Mouse (Mus musculus) limb, embryonic 15.5 days (tissue): ENCODE results near the gene Os9. TPM values are rescaled to one million over a fixed set of nuclear protein-coding genes. Genes with fewer than 3 reads are reported as not detected.
"Not testable (repeated sequence)": the region's sequence is repeated elsewhere in the genome, so short reads cannot be mapped to it uniquely, and the experiment has no call there.

Experiments
- ATAC-seq: fragments of 200-750 bp; cut with Nextera tagmentation; 2 replicates; pipeline ENCODE4 v1.8.0; 2017; ENCODE audit warnings: low read depth, moderate TSS enrichment; ENCODE audit not compliant: insufficient number of reproducible peaks, low FRiP score, low TSS enrichment
- H3K27ac ChIP-seq: fragments of 300-500 bp; sonication (generic); 2 replicates; pipeline ENCODE4 v1.5.1; 2015; ENCODE audit warnings: moderate library complexity, mild to moderate bottlenecking, inconsistent platforms
- H3K27me3 ChIP-seq: fragments of 300-500 bp; sonication (generic); 2 replicates; pipeline ENCODE4 v1.6.1; 2015; ENCODE audit warnings: inconsistent platforms
- H3K36me3 ChIP-seq: fragments of 300-500 bp; sonication (generic); 2 replicates; pipeline ENCODE4 v1.6.1; 2015; ENCODE audit warnings: inconsistent platforms
- H3K4me1 ChIP-seq: fragments of 300-500 bp; sonication (generic); 2 replicates; pipeline ENCODE4 v1.6.1; 2015; ENCODE audit warnings: inconsistent platforms
- H3K4me2 ChIP-seq: fragments of 300-500 bp; sonication (generic); 2 replicates; pipeline ENCODE4 v1.6.1; 2015; ENCODE audit warnings: mild to moderate bottlenecking, inconsistent platforms
- H3K4me3 ChIP-seq: fragments of 300-500 bp; sonication (generic); 2 replicates; pipeline ENCODE4 v1.5.1; 2015; ENCODE audit warnings: mild to moderate bottlenecking, inconsistent platforms
- H3K9ac ChIP-seq: fragments of 300-500 bp; sonication (generic); 2 replicates; pipeline ENCODE4 v1.6.1; 2015; ENCODE audit warnings: inconsistent platforms
- H3K9me3 ChIP-seq: fragments of 300-500 bp; sonication (generic); 2 replicates; pipeline ENCODE4 v1.6.1; 2016; ENCODE audit warnings: inconsistent platforms
- WGBS: fragments of 180-500 bp; shearing (Covaris S2); methylation state at CpG from one replicate; pipeline ENCODE4 v1.1.7; 2015; 5-methylcytosine and 5-hydroxymethylcytosine counted together
- polyA plus RNA-seq: library from polyadenylated mRNA; unstranded; fragments of >200 nt; fragmentation: Nextera tagmentation; extraction: Ambion mirVana; gene quantifications from 2 replicates; pipeline ENCODE4 v1.2.1, GENCODE M21; 2015

The Os9 gene
- polyA plus RNA-seq, 1 experiment from 2014 or later: 103 TPM

DNA sequence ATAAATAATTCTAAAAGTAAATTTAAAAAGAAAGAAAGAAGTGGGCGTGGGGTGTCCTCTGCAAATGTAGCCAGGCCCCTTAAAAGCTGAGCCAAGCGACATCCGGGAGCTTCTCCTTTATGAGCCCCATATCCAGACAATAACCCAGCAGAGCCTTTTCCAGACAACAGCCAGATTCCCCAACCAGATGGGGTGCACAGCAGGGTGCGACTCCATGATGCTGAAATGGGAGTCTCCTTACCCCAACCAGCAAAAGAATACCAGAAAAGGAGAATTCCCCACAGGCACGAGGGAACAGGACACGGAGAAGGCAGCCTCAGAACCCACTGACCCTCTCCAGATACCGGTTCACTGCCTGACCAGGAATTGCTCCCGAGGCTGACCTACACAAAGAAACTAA, 22.3 kb upstream of the Os9 start:
- Histone ChIP-seq H3K9ac (no peak overlapping the region), H3K36me3 (no peaks in the 10 kb centered on the region), H3K4me2 (no peak overlapping the region), H3K27ac (no peak overlapping the region), H3K4me3 (no peak overlapping the region), H3K9me3 (no peaks in the 10 kb centered on the region), H3K4me1 (no peaks in the 10 kb centered on the region), H3K27me3 (no peaks in the 10 kb centered on the region)
- ATAC-seq: no peak
- 75% methylated on average over 8 of the region's 8 CpGs for WGBS

- H3K27ac ChIP-seq: no peak overlapping the region
- H3K4me2 ChIP-seq: no peak overlapping the region
- no peak overlapping the region for H3K4me3 ChIP-seq
- H3K9ac ChIP-seq: no peak overlapping the region
- H3K27me3 ChIP-seq: no peaks in the 10 kb centered on the region
- ATAC-seq: no peak
- no peaks in the 10 kb centered on the region for H3K36me3 ChIP-seq
- 79% methylated on average over 8 of the region's 8 CpGs for WGBS
- no peaks in the 10 kb centered on the region for H3K4me1 ChIP-seq
- no peaks in the 10 kb centered on the region for H3K9me3 ChIP-seq
Observed at GRCm38 (mm10) chr10:127141500-127141899, 20.6 kb upstream of the Os9 start.

DNA sequence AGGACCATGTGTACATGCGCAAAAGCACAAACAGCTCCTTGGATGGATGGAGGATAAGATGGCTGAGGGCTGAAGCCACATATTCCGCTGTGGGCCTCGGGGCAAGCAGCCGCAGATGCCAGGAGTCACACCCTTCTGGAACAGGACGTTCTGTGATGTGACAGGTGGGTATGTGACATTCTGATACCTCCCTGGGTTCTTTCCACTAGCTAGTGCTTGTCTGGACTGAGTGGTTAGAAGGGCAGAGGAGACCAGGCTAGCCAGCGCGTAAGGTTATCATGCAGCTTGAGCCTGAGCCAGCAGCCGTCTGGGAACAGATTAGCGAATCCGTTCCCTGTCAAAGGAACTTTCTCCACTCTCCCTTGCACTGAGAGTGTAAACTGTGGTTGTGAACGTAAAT, 20.0 kb upstream of the Os9 start:
- Histone ChIP-seq H3K9me3 (no peaks in the 10 kb centered on the region), H3K9ac (no peak overlapping the region), H3K4me1 (no peaks in the 10 kb centered on the region), H3K27ac (no peak overlapping the region), H3K4me3 (no peak overlapping the region), H3K27me3 (no peaks in the 10 kb centered on the region), H3K4me2 (no peak overlapping the region), H3K36me3 (no peaks in the 10 kb centered on the region)
- WGBS: 80% methylated on average over 11 of the region's 11 CpGs
- ATAC-seq: no peak

DNA sequence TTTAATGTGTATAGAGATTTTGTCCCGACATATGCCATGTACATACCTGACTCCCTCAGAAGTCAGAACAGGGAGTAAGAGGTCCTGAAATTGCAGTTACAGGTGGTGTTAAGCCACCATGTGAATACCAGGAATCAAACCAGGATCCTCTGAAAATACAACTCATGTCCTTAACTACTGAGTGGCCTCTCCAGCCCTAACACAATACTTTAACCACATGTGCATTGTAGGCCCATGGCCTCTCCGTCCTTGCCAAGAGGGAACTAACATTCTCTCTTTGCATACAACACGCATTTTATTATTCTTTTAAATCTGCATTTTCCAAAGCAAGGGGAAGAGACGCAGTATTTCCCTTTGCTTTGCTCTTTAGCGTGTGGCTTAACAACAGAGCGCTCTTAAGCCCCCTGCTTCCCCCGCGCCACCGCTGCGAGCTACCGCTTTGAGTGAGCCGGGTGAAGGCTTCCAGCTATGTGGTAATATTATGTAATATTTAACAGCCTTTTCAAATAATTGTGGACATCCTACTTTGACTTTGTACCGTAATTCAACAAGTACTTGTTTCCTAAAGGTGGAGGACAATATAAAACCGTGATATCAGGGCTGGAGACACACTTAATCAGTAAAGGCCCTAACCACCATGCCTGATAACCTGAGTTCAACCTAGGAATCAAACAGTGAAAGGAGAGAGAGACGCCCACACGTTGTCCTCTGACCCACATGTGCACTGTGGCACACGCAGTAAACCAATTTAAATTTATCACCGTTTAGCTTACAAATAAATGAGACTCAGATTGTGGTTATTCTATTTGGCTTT, 17.6 kb upstream of the Os9 start:
- H3K4me2 ChIP-seq: no peak overlapping the region
- no peaks in the 10 kb centered on the region for H3K4me1 ChIP-seq
- H3K36me3 ChIP-seq: no peaks in the 10 kb centered on the region
- ATAC-seq: no peak
- no peaks in the 10 kb centered on the region for H3K9me3 ChIP-seq
- no peak overlapping the region for H3K9ac ChIP-seq
- 79% methylated on average over 18 of the region's 18 CpGs for WGBS
- no peak overlapping the region for H3K4me3 ChIP-seq
- no peak overlapping the region for H3K27ac ChIP-seq
- no peaks in the 10 kb centered on the region for H3K27me3 ChIP-seq

DNA sequence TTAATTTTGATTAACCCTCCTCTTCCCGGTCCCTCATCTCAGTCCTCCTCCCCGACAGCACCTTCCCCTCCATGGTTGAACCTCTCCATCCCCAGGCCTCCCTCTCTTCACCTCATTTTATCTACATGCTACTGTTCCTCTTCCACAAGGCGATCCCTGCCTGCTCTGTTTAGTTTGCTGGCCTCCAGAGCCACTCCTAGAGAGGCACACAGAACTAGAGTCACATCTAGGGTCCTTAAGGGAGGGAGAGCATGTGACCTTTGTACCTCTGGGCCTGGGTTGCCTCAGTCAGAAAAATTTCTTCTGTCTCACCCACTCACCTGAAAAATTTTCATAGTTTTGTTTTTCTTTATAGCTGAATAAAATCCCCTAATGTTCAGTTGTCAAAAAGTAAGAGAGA, 17.0 kb upstream of the Os9 start:
- Histone ChIP-seq H3K4me3 (no peak overlapping the region), H3K9me3 (no peaks in the 10 kb centered on the region), H3K4me2 (no peak overlapping the region), H3K27me3 (no peaks in the 10 kb centered on the region), H3K9ac (no peak overlapping the region), H3K27ac (no peak overlapping the region), H3K4me1 (no peaks in the 10 kb centered on the region), H3K36me3 (no peaks in the 10 kb centered on the region)
- no peak for ATAC-seq
- 91% methylated on average over 3 of the region's 3 CpGs for WGBS

DNA sequence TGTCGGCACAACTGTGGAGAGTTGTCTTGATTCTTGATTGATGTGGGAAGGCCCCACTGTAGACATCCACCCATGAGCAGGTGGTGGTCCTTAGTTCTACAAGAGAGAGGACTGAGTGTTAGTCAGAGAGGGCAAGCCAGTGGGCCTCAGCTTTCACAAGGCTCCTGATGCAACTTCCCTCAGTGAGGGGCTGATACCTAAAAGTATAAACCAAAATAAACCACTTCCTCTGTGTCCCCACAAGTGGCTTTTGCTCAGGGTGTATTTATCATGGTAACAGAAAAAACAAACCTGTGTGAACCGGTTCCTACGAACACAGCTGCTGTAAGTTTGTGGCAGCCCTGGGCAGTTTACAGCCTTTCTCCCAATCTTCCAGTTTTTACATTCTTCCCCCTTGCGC, 15.6 kb upstream of the Os9 start:
- H3K4me3 ChIP-seq: no peak overlapping the region
- H3K36me3 ChIP-seq: no peaks in the 10 kb centered on the region
- no peak for ATAC-seq
- H3K27ac ChIP-seq: no peak overlapping the region
- no peaks in the 10 kb centered on the region for H3K4me1 ChIP-seq
- H3K27me3 ChIP-seq: no peaks in the 10 kb centered on the region
- H3K9me3 ChIP-seq: no peaks in the 10 kb centered on the region
- no peak overlapping the region for H3K9ac ChIP-seq
- 59% methylated on average over 4 of the region's 4 CpGs for WGBS
- no peak overlapping the region for H3K4me2 ChIP-seq

DNA sequence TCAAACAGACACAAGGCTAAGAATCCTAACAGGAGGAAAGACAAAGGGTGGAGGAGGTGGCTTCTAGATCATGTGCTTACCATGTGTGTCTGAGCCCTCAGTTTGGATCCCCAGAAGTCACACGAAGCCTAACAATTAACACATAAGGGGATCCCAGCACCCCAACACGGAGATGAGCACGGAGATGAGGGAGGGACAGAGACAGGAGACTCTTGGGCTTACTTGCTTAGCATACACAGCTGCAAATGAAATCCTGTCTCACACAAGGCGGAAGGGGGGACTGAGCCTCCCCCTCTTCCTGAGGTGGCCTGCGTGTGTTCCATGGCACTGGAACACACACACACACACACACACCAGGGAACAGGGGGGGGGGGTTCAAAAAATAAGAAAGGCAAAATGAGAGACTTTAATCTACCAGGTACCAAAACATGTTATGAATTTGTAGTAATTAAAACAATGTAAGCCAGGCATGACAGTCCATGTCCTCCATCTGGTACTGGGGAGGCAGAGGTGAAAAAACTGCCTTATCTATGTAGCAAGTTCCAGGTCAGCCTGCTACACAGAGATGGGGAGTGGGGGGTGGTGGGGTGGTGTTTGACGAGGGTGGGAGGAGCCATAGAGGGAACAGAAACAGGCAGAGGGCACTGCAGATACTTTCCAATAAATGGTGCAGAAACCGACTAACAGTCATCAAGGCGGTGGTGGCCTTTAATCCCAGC, 14.3 kb upstream of the Os9 start:
- no peaks in the 10 kb centered on the region for H3K4me1 ChIP-seq
- H3K4me2 ChIP-seq: no peak overlapping the region
- 41% methylated on average over 8 of the region's 8 CpGs for WGBS
- no peak overlapping the region for H3K27ac ChIP-seq
- H3K4me3 ChIP-seq: no peak overlapping the region
- H3K9ac ChIP-seq: no peak overlapping the region
- no peaks in the 10 kb centered on the region for H3K36me3 ChIP-seq
- ATAC-seq: no peak
- no peaks in the 10 kb centered on the region for H3K9me3 ChIP-seq
- no peaks in the 10 kb centered on the region for H3K27me3 ChIP-seq

- WGBS: 74% methylated on average over 3 of the region's 3 CpGs
- not testable (repeated sequence) for H3K4me3 ChIP-seq, H3K27me3 ChIP-seq, H3K36me3 ChIP-seq, H3K4me1 ChIP-seq, H3K4me2 ChIP-seq, H3K9me3 ChIP-seq, H3K27ac ChIP-seq, H3K9ac ChIP-seq, ATAC-seq
Observed at GRCm38 (mm10) chr10:127134394-127135035, 13.6 kb upstream of the Os9 start.

- Histone ChIP-seq H3K9ac (no peak overlapping the region), H3K4me2 (no peak overlapping the region), H3K4me1 (no peaks in the 10 kb centered on the region), H3K27me3 (no peaks in the 10 kb centered on the region), H3K36me3 (no peaks in the 10 kb centered on the region), H3K4me3 (no peak overlapping the region), H3K9me3 (no peaks in the 10 kb centered on the region), H3K27ac (no peak overlapping the region)
- 59% methylated on average over 5 of the region's 5 CpGs for WGBS
- no peak for ATAC-seq
Observed at GRCm38 (mm10) chr10:127132469-127132868, 11.5 kb upstream of the Os9 start.

- no peak overlapping the region for H3K4me3 ChIP-seq
- H3K27ac ChIP-seq: no peak overlapping the region
- no peaks in the 10 kb centered on the region for H3K36me3 ChIP-seq
- no peak overlapping the region for H3K9ac ChIP-seq
- 73% methylated on average over 4 of the region's 4 CpGs for WGBS
- H3K4me2 ChIP-seq: no peak overlapping the region
- H3K4me1 ChIP-seq: no peaks in the 10 kb centered on the region
- ATAC-seq: no peak
- H3K9me3 ChIP-seq: no peaks in the 10 kb centered on the region
- H3K27me3 ChIP-seq: no peaks in the 10 kb centered on the region
Observed at GRCm38 (mm10) chr10:127129431-127129830, 8.5 kb upstream of the Os9 start.

GRCm38 (mm10) chr10:127127711-127128279, 6.9 kb upstream of the Os9 start:
- Histone ChIP-seq H3K4me1 (peaks cover 7% of the 10 kb centered on the region), H3K9me3 (no peaks in the 10 kb centered on the region), H3K27ac (no peak overlapping the region), H3K9ac (no peak overlapping the region), H3K4me2 (no peak overlapping the region), H3K36me3 (no peaks in the 10 kb centered on the region), H3K4me3 (no peak overlapping the region), H3K27me3 (no peaks in the 10 kb centered on the region)
- 69% methylated on average over 7 of the region's 7 CpGs for WGBS
- no peak for ATAC-seq

DNA sequence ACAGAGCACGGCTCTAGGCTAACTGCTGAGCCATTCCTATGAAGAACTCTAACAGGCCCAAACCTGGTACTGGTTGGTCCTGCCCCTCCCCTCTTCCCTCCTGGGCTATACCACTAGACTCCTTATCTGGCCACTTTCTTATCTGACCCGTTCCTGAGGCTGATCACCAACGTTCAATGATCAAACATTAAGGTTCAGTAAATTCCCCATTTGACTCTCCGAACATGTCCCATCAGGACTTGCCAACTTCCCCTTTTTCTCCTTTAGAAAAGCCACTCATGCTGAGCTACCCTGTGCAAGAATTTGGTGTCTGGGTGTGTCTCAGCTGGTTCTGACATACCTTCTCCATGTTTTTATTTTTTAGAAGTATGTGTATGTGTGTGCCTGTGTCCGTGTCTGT, 5.6 kb upstream of the Os9 start:
- no peak overlapping the region for H3K4me2 ChIP-seq
- no peak overlapping the region for H3K27ac ChIP-seq
- no peak overlapping the region for H3K9ac ChIP-seq
- no peaks in the 10 kb centered on the region for H3K36me3 ChIP-seq
- no peaks in the 10 kb centered on the region for H3K27me3 ChIP-seq
- ATAC-seq: no peak
- peaks cover 10% of the 10 kb centered on the region for H3K4me1 ChIP-seq
- H3K4me3 ChIP-seq: no peak overlapping the region
- no peaks in the 10 kb centered on the region for H3K9me3 ChIP-seq
- WGBS: 75% methylated on average over 5 of the region's 5 CpGs
